Mouse (Mus musculus): ENCODE data around the gene Bmper.

- TF ChIP-seq EP300 (optimal IDR thresholded peaks at IDR 0.05) (no peak), CTCF (IDR thresholded peaks at IDR 0.05; ENCODE audit: low read depth) (no peak)
These were observed 10.7 kb downstream of the Bmper start for GRCm38 (mm10) chr9:23233464-23234121.

All from stomach, postnatal 0 days (tissue).